Mouse (Mus musculus): Measurements from ENCODE around the gene Cabin1. TPM values are rescaled to one million over a fixed set of nuclear protein-coding genes. Genes with fewer than 3 reads are reported as not detected.

The Cabin1 gene
- 10 to 100 TPM; 10.8 to 44.7 TPM for polyA plus RNA-seq (2012; fragmentation: generic; extraction: Trizol)

DNA sequence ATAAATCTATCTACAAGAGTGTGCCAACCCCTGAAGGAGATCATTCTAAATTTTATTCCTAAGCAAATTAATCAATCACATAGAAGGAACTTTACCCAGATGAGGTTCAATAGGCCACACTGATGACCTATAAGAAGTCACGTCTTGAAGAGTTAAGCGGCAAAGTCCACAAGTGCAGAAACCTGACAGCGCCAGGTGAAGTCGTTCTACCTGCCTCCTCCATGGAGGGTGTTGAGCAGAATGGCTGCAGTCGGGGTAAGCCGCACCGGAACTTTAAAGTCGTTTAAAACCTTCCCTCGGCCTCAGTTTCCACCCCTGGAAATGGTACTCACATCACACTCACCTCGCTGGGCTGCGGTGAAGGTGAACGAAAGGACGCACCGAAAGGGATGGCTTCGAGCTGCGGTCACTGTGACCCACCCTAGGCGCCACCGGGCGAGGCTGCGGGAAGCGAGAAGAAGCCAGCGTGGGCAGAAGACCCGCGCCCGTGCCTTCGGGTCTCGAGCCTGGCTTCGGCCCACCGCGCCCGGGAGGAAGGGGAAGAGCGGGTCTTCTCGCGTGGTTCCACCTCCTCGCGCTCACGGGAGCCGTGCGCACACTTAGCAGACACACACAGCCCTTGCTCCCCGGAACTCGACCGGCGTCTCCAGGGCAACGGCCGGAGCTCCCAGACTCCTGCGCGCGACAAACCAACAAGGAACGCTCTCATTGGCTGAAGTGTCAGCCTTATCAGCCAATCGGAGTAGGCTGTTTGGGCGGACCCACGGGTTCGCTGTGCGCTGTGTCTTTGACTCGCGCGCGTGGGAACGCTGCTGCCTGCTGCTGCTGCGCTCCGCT lies at the start of gene Cabin1:
Gene Cabin1 (minus strand): TSS at position 660 of the 837 bp plus-strand sequence.

DNA sequence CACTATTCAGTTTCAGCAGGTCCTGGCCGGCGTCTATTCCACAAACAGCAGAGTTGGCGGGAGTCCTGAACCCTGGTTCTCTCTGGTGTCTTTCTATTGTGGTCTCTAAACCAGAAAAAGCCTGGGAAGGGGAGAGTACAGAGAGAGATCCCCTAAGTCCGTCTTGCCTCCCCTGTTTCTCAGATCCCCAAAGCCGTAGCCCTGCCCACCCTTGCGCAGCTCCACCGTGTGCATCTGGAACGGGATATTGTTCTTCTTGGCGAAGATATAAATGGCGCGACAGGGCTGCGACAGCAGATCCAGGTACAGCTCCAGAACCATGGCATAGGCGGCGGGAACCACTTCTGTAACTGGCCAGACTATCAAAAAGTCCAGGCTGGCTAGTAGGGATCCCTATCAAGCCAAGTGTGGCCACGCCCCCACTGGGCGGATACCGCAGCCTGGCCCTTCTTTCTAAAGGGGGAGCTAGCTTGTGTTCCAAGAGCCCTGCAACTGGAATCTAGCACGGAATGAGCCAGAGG lies 34.1 kb upstream of the Cabin1 start, which contains the start of gene Gstt1:
Gene Gstt1 (minus strand): TSS at position 409 of the 521 bp plus-strand sequence.

DNA sequence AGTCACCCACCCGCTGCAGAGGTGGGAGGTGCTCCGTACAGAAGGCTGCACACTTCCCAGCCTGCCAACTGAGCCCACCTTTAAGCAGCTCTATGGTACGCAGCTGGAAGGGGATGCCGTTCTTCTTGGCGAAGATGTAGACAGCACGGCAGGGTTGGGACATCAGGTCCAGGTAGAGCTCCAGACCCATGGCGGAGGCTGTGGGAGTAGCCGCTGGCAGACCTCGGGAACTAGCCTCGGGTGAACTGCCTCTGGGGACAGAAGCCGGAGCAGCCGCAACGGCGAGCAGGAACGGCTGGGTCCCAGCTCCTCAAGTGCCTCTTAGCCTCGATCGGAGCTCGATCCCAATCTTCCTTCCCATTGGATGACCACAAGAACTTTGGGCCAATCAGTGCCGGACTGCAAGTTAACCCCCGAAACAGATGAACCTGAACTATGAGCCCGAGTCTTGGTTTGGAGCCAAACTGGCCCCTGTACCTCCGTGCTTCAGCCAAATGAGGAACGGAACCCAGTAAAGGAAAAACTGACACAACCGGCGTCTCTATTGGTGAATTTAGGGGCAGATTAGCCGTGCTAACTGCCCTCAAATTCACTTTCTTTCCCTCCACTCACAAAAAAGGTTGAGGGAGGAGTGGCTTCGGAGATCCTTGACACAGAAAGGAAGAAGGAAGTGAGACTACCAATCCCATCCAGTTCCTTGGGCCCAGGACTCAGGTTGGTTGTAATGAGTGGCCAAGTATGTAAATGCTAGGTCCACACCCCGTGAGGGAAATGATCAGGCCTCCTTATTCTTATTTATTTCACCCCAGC lies 16.8 kb upstream of the Cabin1 start, which contains the start of the genes Gm20441 and Gstt3:
Gene Gm20441 (minus strand): TSS at position 186 of the 810 bp plus-strand sequence.
Gene Gstt3 (minus strand): TSS at position 646 of the 810 bp plus-strand sequence.

DNA sequence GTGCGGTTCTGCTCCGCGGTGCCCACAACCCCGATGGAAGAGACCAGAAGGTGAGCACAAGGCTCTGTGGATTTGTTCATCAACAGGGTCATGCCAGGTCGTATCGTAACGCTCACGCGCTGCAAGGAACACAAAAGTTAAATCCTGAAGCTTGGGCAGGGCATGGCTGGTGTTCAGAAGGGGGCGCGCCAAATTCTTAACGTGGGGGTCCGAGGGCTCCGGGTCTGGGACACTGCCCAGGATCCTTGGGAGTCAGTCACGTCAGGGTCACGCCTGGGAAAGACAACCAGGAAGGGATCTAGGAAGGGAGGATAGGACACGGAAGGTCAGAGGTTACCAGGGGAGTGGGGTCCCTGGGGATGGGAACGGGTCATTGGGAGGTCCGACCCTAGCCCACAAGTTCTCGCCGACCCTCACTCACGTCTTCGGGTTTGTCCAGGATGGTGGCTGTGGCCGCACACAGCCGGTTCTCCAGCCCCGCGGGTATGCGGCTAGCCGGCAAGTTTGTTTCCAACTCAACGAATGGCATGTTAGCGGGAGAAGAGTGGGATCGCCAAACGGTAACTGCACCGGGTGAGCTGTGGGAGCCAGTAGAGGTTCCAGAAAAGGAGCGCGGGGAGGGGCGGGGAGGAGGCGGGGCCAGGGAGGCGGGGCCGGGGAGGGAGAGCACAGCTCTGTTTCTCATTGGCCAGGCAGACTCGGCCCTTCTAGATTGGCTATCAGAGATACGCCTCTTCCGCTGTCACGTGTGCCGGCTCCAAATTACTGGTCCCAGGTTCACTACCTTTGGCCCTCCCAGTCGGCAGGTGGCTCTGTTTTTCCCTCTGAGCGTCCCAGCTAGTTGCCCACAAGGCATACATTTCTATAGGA lies 8.9 kb upstream of the Cabin1 start, which contains the start of gene Ddt:
Gene Ddt (minus strand): TSS at position 620 of the 870 bp plus-strand sequence.

GRCm38 (mm10) chr10:75643741-75644343 lies 120.3 kb downstream of the Cabin1 start, which contains the start of gene Susd2:
TSS of gene Susd2 (minus strand) at chr10:75644008.

Other genes starting within 250 kb of the Cabin1 start
- 100 to 1,000 TPM in 1 of 2 experiments, 10 to 100 TPM in 1; 93.6 to 181 TPM for gene Snrpd3, start 246.8 kb downstream of the Cabin1 start, polyA plus RNA-seq (2012; fragmentation: generic; extraction: Trizol)
- 10 to 100 TPM in 1 of 2 experiments, 1 to 10 TPM in 1; 5.3 to 18.5 TPM for gene Gucd1, start 246.4 kb downstream of the Cabin1 start, polyA plus RNA-seq (2012; fragmentation: generic; extraction: Trizol)
- gene Lrrc75b, start 204.0 kb downstream of the Cabin1 start, polyA plus RNA-seq (2012; fragmentation: generic; extraction: Trizol) = 10 to 100 TPM in 1 of 2 experiments, 1 to 10 TPM in 1; 3.5 to 32.0 TPM
- 1 to 10 TPM in 1 of 2 experiments, under 1 TPM in 1; 0.19 to 1.8 TPM for gene Ggt1, start 202.7 kb downstream of the Cabin1 start, polyA plus RNA-seq (2012; fragmentation: generic; extraction: Trizol)
- 1 to 10 TPM in 1 of 2 experiments, under 1 TPM in 1; 0.02 to 2.8 TPM for gene Ggt5, start 175.0 kb downstream of the Cabin1 start, polyA plus RNA-seq (2012; fragmentation: generic; extraction: Trizol)
- 1 to 10 TPM in 1 of 2 experiments, under 1 TPM in 1; 0.04 to 8.0 TPM for gene Susd2, start 120.3 kb downstream of the Cabin1 start, polyA plus RNA-seq (2012; fragmentation: generic; extraction: Trizol)
- 10 to 100 TPM; 42.5 to 79.9 TPM for gene Ddt, start 9.1 kb upstream of the Cabin1 start, polyA plus RNA-seq (2012; fragmentation: generic; extraction: Trizol)
- gene Gm20441, start 16.6 kb upstream of the Cabin1 start, polyA plus RNA-seq (2012; fragmentation: generic; extraction: Trizol) = not detected
- gene Gstt3, start 17.1 kb upstream of the Cabin1 start, polyA plus RNA-seq (2012; fragmentation: generic; extraction: Trizol) = 1 to 10 TPM in 1 of 2 experiments, under 1 TPM in 1; 0.42 to 3.1 TPM
- gene Gstt1, start 34.2 kb upstream of the Cabin1 start, polyA plus RNA-seq (2012; fragmentation: generic; extraction: Trizol) = 10 to 100 TPM in 1 of 2 experiments, 1 to 10 TPM in 1; 6.2 to 43.9 TPM
- not detected for gene Gstt4, start 58.2 kb upstream of the Cabin1 start, polyA plus RNA-seq (2012; fragmentation: generic; extraction: Trizol)
- 1 to 10 TPM in 1 of 2 experiments, under 1 TPM in 1; 0.08 to 1.2 TPM for gene Gstt2, start 73.1 kb upstream of the Cabin1 start, polyA plus RNA-seq (2012; fragmentation: generic; extraction: Trizol)
- gene Mif, start 95.9 kb upstream of the Cabin1 start, polyA plus RNA-seq (2012; fragmentation: generic; extraction: Trizol) = 1,000 to 10,000 TPM in 1 of 2 experiments, 100 to 1,000 TPM in 1; 771 to 3,948 TPM
- gene Derl3, start 129.1 kb upstream of the Cabin1 start, polyA plus RNA-seq (2012; fragmentation: generic; extraction: Trizol) = under 1 TPM in 1 of 2 experiments, not detected in 1; 0.45 TPM
- gene Smarcb1, start 157.3 kb upstream of the Cabin1 start, polyA plus RNA-seq (2012; fragmentation: generic; extraction: Trizol) = 100 to 1,000 TPM; 149 to 179 TPM
- 1 to 10 TPM in 1 of 2 experiments, under 1 TPM in 1; 0.40 to 2.4 TPM for gene Chchd10, start 168.8 kb upstream of the Cabin1 start, polyA plus RNA-seq (2012; fragmentation: generic; extraction: Trizol)
- gene Mmp11, start 172.2 kb upstream of the Cabin1 start, polyA plus RNA-seq (2012; fragmentation: generic; extraction: Trizol) = 10 to 100 TPM; 27.3 to 82.1 TPM
- not detected for gene Gm867, start 176.3 kb upstream of the Cabin1 start, polyA plus RNA-seq (2012; fragmentation: generic; extraction: Trizol)
- not detected for gene Vpreb3, start 178.7 kb upstream of the Cabin1 start, polyA plus RNA-seq (2012; fragmentation: generic; extraction: Trizol)
- not detected for gene Gm5134, start 190.2 kb upstream of the Cabin1 start, polyA plus RNA-seq (2012; fragmentation: generic; extraction: Trizol)